Mouse (Mus musculus) gastrocnemius, adult 18-20 months (tissue): ENCODE measurements around the gene Nid2. TPM values are rescaled to one million over a fixed set of nuclear protein-coding genes. Genes with fewer than 3 reads are reported as not detected.

Experiments used
- DNase-seq: peaks from one replicate; pipeline ENCODE4 v3.0.0; 2021; ENCODE audit warnings: low spot score
- total RNA-seq, 2 experiments: library from RNA; stranded (reverse); gene quantifications; 2 replicates each; pipeline ENCODE4 v1.2.3; 2021

Nid2 gene
- total RNA-seq, 2 experiments from 2014 or later: 5.5 to 7.1 TPM

DNA sequence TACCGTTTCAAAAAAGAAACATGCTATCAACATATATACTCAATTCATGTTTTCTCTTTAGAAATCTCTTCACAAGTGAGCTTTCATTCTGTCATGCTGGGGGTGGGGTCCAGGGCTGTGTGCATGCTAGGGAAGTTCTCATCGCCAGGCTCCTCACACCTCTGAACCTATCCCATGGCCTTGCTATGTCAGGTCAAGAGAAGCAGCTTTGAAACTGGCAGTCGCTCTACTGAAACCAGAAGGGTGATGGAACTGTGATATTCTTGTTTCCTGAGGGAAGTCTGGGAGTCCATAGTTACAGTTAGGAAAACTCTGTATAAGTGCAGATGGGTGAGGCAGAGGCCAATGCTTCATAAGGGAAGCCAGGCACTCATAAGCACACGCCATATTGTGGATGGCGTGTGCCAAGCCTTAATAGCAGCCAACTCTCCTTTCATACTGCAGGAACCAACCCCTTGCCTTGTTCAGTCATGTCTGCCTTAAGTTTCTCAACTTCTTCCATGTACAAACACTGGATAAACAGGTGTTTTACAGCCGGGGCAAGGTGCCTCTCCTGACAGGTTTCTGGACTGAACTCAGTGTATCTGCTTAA lies 10.8 kb upstream of the Nid2 start:
- no peak for DNase-seq

DNA sequence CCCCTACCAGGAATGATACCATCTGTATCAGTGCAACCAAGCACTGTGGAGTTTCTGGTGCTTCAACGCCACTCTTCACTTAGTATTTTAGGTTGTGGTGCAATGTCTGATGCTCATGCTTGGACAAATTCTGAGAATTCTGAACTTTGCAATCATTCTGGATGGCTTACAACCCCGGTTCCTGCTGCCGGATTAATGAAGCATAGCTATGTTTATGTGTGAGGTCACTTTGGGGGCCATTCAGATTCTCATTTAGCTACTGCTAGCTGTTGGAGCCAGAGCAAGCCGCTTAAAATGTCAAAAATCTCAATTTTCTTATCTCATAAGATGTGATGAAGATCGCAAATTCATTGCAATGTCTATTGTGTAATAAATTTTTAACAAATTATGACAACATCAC lies 6.2 kb upstream of the Nid2 start:
- DNase-seq: no peak

DNA sequence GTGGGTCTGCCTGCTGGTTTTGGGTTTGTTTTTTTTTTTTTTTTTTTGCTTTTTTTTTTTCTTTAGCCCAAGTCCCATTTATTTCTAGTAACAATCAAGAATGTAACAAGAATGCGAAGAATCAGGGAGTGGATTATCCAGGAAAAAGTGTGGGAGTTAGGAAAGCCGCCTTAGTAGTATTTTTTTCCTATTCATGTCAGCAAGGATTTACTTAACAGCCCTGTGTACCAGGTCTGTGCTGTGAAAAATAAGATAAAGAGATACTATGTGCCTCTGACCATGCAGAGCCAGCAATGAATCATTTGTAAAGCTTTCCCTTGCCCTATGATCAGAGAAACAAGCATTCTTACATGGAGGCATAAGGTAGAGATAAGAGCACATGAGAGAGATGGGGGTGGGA lies 4.8 kb upstream of the Nid2 start:
- DNase-seq: no peak

DNA sequence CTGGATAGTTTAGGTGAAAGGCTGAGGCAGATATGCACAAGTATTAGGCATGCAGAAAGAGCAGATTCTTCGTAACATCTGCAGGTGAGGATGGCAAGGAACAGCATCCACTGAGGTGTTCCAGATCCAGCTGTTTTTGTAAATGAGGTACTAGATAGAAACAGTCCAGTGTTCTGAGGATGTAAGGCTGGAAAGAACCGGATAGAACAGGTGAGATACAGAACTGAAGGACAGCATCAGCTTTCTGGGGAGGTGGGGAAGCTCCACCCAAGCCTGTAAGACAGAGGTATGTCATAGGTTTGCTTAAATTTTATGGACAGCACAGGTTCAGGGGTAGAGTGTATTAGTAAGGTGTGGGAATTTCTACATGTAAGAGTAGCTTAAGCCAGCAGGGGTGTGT lies 4.3 kb upstream of the Nid2 start:
- DNase-seq: no peak

DNA sequence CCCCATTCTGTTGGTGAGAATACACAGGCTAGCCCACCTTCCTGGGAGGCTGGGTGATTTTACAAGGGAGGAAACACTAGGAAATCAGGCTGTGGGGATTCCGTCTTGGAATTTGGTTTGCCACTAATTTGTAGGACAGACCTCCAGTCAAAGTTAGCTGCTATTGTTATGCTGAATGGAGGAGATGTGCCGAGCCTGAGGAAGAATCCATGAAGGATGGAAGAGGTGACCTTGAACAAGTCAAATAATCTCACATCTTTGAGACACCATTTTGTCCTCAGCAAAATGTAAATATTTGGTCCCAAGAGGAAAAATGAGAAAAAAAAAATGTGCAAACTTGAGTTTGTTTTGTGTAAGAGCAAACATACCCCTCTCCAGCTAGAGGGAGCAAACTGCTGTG lies 1.3 kb upstream of the Nid2 start:
- DNase-seq: no peak

DNA sequence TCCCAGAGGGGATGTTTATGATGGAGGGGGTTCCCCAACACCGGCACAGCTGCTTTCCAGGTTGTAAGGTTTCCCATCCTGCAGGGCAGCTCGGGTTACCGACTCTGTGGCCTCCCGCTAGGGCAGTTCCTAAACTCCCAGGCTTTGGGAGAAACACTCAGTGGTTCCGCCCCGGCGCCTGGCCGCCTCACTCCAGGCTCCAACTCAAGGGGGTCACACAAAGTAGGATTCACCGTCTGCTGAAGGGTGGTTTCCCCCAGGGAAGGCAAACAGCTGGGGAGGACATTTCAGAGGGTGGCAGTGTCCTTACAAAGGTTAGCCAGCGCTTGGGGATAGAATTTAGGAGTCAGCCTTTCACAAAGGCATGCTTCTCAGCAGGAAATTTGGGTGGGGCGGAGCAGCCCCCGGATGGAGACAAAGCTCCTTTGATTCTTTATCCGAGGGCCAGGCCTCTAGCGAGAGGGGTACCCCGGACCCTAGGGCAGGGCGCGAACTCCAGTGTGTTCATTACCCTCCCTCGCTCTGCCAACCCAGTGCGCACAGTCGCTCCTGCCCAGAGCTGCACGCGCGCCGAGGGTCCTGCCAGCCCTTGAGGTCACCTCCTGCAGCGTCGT lies 547 bp upstream of the Nid2 start:
- peak; percentile 36 for DNase-seq

DNA sequence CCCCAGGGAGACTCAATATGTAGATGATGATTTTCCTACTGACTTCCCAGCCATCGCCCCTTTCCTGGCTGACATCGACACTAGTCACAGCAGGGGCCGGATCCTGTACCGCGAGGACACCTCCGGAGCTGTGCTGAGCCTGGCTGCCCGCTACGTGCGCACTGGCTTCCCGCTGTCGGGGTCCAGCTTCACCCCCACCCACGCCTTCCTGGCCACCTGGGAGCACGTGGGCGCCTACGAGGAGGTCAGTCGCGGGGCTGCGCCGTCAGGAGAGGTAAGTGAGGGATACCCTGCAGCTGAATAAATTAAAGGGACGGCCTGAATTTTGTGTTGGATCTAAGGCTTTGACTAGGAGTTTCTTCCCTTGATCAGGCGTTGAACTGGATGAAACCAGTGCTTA lies 1.2 kb downstream of the Nid2 start:
- no peak for DNase-seq

DNA sequence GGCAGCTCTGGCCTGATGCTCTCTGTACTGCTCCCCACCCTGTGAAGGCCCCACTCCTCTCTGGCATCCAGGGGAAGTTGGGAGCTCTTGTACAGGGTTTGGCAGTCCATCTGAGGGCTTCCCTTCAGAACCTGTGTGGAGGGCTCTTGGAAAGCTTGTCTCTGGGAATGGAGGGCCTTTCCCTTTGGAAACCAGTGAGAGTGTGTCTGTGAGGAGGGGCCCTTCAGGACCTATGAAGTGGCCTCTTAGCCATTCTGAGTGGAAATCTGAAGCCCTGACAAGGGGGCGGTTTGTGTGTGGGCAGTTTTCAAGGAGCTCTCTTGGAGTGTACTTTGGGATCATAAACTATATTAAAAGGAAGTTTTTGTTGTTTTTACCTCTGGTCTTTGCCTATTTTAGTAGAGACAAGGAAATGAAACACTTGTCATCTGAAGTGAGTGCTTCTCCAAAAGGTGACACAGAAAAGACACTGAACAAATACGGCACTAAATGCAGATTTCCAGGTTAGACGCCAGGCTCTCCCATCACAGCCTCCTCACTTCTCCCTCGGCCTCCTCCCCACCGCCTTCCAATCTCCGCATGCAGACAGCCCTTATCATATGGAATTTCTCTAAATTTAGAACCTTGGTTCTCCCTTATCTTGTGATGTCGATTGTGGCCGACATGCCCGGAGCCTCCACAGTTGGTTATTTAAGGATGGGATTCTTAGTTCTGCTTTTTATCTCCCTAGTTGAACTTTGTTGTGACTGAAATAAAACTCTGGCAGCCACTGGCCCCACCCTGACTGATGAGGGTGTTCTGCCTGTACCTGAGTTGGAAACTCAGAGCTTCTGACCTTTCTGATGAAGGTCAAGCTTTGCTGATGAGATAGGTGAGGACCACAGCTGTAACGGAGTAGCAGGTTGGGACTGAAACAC lies 8.5 kb downstream of the Nid2 start:
- DNase-seq: no peak

DNA sequence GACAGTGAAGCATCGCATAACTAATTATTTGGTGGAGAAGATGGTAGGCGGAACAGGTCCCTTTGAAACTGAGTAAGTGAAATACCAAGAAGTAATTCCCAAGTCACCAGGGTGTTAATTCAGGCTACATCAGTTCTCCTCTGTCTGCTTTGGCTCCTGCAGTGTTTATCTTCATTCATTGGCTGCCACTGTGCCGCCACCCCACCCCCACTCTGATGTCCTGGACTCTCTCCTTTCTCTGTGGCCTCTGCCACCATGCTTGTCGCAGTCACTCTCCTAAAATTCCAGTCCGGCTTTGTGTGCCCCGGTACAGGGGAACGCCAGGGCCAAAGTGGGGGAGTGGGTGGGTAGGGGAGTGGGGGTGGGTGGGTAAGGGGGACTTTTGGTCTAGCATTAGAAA lies 9.7 kb downstream of the Nid2 start:
- DNase-seq: no peak

DNA sequence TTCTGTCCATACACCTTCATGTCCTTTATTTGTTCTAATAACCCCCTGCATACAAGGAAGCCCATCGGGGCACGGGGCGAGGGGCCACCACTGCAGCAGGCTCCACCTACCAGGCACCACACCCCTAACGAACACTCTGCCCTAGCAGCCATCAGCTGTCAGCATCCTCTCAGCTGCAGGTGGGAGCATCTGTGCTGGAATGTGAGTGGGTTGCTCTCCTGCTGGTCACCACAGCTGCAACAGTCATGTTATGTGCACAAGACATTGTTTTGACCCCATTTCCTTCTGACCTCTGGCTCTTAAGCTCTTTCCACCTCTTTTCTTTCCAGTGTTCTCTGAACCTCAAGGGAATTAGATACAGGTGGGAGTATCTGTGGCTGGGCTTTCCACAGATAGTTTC lies 10.9 kb downstream of the Nid2 start:
- no peak for DNase-seq

DNA sequence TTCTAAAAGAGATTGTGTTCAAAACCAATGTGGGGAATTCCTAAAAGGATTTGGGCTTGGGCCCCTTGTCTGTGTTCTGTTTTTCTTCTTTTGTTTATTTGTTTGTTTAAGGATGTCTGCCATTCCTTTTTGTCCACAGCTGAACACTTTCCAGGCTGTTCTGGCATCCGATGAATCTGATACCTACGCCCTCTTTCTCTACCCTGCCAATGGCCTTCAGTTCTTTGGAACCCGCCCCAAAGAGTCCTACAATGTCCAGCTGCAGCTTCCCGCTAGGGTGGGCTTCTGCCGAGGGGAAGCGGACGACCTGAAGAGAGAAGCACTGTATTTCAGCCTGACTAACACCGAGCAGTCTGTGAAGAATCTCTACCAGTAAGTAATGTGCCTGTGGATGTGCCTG lies 12.5 kb downstream of the Nid2 start:
- no peak for DNase-seq

DNA sequence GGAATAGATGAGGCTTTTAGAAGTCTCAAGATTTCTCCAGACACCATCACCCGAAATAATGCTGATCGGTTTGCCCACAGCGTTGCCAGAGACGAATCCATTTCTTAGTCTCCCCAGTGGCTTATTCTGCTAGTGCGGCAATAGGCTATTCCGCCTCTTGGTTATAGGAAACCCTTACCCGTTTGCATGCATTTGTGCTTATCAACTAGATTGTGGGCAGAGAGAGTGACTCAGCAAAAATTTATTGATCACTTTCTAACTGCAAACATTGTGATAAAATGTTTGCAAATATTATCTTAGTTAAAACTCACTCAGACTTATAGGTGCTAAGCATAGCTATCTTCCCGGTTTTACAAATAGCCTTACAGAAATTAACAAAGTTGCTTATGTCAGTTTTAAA lies 13.3 kb downstream of the Nid2 start:
- DNase-seq: no peak

DNA sequence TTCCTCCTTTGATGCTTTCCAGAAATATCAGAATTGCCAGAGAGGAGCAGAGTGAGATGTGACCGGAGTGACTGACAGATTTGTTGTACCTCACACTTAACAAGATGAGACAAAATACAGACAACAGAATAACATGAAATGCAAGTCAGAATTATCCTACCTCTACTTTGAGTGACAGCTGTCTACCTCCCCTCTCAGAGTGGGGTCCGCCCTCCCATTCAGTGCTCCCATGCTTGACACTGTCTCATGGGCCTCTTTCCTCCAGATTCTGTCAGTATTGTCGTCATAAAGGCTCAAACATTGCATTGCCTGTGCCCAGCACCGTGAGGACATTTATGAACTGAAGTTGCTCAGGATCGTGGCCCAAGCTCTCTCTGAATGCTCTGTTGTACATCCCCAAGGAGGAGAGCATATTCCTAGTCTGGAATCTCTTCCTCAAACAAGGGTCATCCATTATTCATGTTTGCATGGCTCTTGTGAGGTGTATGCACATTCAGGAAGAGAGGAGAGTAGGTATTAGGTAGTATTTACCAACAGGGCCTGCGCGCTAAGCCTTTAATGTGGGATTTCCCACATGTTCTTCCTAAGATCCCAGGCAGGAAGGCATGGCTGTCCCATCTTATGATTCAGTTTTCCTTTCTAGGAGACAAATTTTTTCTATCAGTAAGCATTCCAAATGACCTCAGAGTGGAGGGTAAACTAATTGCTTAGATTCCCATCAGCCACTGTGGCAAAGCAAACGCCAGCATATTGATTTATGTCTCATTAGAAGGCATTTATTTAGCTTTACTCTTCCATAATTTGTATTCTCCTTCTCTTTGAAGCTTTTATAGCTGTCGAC lies 14.7 kb downstream of the Nid2 start:
- no peak for DNase-seq

DNA sequence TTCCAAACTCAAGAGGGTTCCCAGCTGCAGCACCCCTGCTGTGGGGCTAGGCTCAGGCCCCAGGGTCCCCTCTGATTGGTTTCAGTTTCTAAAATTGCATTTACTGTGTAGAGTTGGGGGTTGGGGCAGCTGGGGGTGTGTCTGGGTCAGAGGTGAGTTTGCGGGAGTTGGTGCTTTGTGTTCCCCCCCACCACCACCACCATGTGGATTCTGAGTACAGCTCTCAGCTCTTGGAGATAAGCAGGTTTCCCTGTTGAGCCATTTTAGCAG lies 15.2 kb downstream of the Nid2 start:
- no peak for DNase-seq

DNA sequence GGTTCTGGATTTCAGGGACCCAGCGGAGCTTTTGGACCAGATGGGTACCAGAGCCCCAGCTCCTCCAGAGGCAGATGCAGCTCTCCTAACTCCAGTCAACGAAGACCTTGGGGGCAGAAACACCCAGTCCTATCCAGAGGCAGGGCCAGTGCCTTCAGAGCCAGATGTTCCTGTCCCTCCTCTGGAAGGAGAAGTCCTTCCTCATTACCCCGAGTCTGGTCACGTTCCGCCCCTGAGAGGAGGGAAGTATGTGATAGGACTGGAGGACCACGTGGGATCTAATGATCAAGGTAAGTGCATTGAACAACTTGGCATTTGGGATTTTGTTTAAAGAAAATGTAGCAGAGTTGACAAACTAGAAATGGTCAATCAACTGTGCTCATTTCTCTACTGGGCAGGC lies 17.6 kb downstream of the Nid2 start:
- no peak for DNase-seq

DNA sequence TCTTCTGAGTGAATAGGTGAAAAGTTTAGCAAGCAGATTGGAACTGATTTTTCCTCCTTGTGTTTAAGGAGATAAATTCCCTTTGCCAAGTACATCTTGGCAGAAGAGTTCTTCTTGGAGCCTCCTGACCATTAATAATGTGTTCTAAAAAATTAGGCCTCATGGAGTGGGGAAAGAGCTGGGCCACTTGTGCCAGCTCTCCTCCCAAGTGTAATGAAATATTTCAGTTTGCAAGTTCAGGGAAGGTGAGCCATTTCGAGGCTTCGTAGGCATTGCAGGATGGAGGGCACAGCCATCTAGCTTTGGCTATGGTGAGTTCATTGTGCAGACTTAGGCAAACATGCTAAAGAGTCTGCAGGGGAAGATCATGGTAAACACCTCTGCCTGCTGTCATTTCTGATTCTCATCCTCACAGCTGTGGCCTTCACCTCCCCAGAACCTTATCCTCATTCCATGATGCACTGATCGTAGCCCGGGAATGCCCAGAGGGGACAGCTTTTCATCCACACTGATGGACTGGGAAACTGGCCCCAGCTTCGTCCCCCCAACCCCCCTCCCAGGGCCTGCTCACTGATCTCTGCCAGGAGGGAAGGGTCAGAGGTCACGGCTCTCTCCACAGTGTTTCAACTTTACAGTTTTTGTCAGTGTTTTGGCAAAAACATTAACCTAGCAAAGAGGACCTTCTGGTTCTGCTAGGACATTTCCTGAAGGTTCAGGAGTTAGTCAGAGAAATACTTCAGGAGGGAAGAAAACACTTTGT lies 18.6 kb downstream of the Nid2 start:
- DNase-seq: peak; percentile 68

DNA sequence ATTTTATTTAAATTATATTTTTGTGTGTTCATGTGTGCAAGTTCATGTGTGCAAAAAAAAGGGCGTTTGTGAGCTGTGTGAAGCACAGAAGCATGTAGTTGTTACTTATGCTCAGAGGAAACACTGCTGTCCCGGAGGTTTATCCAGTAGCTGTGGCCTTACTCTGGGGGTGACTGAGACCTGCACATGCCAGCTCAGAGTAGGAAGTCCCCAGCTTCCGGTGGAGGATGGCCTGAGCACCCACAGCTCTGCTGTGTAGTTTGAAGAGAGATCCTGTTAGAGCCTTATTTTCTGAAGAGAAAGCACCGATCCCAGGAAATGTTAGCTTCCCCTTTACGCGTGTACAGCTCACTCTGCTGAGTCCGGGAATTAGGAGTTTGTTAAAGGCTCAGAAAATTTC lies 20.1 kb downstream of the Nid2 start:
- no peak for DNase-seq

DNA sequence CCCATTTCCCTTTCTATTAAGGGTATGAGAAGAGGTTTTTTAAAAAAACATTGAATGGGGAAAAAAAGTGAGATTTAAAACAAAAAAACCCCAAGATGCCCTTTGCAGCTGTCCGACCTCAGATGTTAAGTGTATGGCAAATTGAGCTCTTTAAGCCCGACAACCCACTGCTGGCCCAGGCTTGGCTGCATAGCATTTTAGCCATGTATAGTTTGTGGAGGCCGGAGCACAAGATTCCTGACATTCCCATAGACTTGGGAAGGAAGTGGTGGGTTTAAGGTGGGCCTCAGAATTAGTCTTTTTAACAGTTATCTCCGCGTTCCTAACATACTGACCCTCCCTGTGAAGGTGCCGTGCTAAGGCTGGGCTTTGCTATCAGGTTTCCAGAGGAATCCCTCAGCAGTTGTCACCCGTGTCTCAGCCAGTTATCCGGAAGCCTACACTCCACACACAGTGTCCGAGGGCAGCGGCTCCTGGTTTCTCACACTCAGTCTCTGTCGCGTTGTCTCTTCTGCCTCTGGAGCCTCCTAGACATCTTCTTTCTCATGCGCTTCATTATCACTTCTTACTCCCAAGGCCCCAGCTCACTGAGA lies 23.1 kb downstream of the Nid2 start:
- DNase-seq: no peak

DNA sequence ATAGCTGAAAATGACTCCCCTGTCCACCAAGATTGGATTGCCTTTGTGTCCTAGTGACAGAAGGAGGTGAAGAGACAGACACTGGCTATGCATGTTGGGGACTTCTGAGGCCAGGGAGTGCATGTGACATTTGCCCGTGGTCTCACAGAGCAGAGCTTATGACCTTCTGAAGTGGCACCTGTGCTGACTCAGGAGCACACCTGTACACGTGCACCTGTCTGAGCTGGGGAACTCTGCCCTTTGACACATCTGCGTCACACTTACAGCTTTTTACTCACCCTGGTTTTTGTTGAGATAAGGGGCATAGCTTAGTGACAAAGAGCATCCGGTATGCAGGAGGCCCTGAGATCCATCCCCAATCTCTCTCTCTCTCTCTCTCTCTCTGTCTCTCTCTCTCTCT lies 24.4 kb downstream of the Nid2 start:
- no peak for DNase-seq

DNA sequence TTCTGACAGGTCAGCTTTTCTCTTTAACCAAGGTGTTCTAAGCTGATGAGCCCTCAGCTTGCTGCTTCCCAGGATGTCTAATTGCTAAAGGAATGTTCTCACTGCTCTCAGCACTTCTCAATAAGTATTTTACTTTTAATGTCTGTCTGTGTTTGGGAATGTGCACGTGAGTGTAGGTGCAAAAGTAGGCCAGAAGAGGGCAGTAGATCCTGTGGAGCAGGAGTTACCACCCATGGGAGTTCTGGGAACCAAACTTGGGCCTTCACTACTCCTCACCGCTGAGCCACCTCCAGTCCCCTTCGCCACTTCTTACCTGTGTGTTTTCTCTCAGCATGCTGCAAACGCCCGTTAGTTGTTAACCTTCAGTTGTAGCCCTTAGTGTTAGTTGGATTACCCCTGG lies 25.1 kb downstream of the Nid2 start:
- DNase-seq: no peak

DNA sequence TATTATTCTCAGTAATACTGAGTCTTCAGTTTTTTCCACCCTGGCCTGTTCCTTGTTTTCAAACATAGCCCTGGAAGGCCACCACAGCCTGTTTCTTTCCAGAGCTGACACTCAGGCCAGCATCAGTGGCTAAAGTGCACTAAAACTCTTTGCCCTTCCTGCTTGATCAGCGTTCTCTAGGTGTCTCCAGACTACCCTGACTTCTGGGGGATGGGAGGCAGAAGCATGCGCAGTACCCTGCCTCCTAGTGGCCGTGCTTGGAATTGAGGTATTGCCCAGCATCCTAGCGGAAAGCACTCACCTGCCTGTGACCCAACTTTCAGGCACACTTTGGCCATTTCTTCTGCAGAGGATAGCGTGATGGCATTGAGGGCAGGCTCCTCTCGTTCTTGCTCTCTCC lies 25.8 kb downstream of the Nid2 start:
- peak; percentile 31 for DNase-seq
